Mouse (Mus musculus) kidney, postnatal 25 days (tissue): ENCODE measurements around the gene Fbxo24.
"Not testable (repeated sequence)": the region's sequence is repeated elsewhere in the genome, so short reads cannot be mapped to it uniquely, and the experiment has no call there.

Experiments
- DNase-seq, 2 experiments: peaks; one replicate each; pipeline ENCODE4 v3.0.0; 2021; ENCODE audit warnings: mixed read lengths in 2 of 2

The Fbxo24 gene

GRCm38 (mm10) chr5:137641054-137641453 lies 12.3 kb upstream of the Fbxo24 start, which contains the start of gene Sap25:
Gene Sap25 (plus strand): TSS chr5:137641334.
- peak in 1 of 2 experiments; percentile 53 for DNase-seq

- DNase-seq: no peak
These were observed 10.7 kb upstream of the Fbxo24 start for GRCm38 (mm10) chr5:137639472-137639871.

GRCm38 (mm10) chr5:137633397-137634084 lies 4.7 kb upstream of the Fbxo24 start:
- peak in 1 of 2 experiments; percentile 69 for DNase-seq

- DNase-seq: no peak
These were observed 2.8 kb upstream of the Fbxo24 start for GRCm38 (mm10) chr5:137631591-137631990.

GRCm38 (mm10) chr5:137631171-137631570 lies 2.4 kb upstream of the Fbxo24 start:
- DNase-seq: peak in 1 of 2 experiments; percentile 68

GRCm38 (mm10) chr5:137630602-137631001 lies 1.8 kb upstream of the Fbxo24 start:
- DNase-seq: peak; percentile 59 to 82

GRCm38 (mm10) chr5:137629906-137630545 lies 1.2 kb upstream of the Fbxo24 start:
- peak; percentile 65 to 90 for DNase-seq

GRCm38 (mm10) chr5:137629306-137629721 lies 512 bp upstream of the Fbxo24 start:
- peak; percentile 83 to 92 for DNase-seq

- peak in 1 of 2 experiments; percentile 45 for DNase-seq
These were observed 811 bp downstream of the Fbxo24 start for GRCm38 (mm10) chr5:137627991-137628390.

- no peak for DNase-seq
These were observed 4.8 kb downstream of the Fbxo24 start for GRCm38 (mm10) chr5:137623937-137624530.

- DNase-seq: peak in 1 of 2 experiments; percentile 18
These were observed 13.5 kb downstream of the Fbxo24 start for GRCm38 (mm10) chr5:137615347-137615746.

GRCm38 (mm10) chr5:137614921-137615320 lies 13.9 kb downstream of the Fbxo24 start:
- not testable (repeated sequence) for DNase-seq

- peak in 1 of 2 experiments; percentile 62 for DNase-seq
These were observed 15.3 kb downstream of the Fbxo24 start, which contains the start of gene Pcolce for GRCm38 (mm10) chr5:137613550-137613949. Gene Pcolce (minus strand): TSS chr5:137613784.

- peak in 1 of 2 experiments; percentile 43 for DNase-seq
These were observed 15.7 kb downstream of the Fbxo24 start for GRCm38 (mm10) chr5:137613076-137613475.

- peak; percentile 46 to 73 for DNase-seq
These were observed 17.6 kb downstream of the Fbxo24 start for GRCm38 (mm10) chr5:137611245-137611602.

GRCm38 (mm10) chr5:137610548-137611244 lies 18.1 kb downstream of the Fbxo24 start:
- DNase-seq: peak; percentile 82 to 91

GRCm38 (mm10) chr5:137610056-137610455 lies 18.7 kb downstream of the Fbxo24 start:
- DNase-seq: no peak

GRCm38 (mm10) chr5:137609292-137609691 lies 19.5 kb downstream of the Fbxo24 start:
- DNase-seq: no peak

- DNase-seq: no peak
These were observed 20.1 kb downstream of the Fbxo24 start for GRCm38 (mm10) chr5:137608654-137609190.

GRCm38 (mm10) chr5:137607860-137608653 lies 20.7 kb downstream of the Fbxo24 start:
- no peak for DNase-seq

- DNase-seq: peak in 1 of 2 experiments; percentile 37
These were observed 27.5 kb downstream of the Fbxo24 start for GRCm38 (mm10) chr5:137601365-137601729.
